Mouse (Mus musculus): ENCODE data around the gene 1700011L22Rik. TPM values are rescaled to one million over a fixed set of nuclear protein-coding genes. Genes with fewer than 3 reads are reported as not detected.

1700011L22Rik gene
- total RNA-seq, 4 experiments from 2014 or later = not detected

- no peak for DNase-seq (ENCODE audit: low spot score in 2 of 2)
These were observed 72.4 kb downstream of the 1700011L22Rik start for GRCm38 (mm10) chr8:79175991-79176390.

GRCm38 (mm10) chr8:79173606-79174005 is 74.8 kb downstream of the 1700011L22Rik start:
- DNase-seq (ENCODE audit: low spot score in 2 of 2) = no peak

- no peak for DNase-seq (ENCODE audit: low spot score in 2 of 2)
These were observed 83.1 kb downstream of the 1700011L22Rik start for GRCm38 (mm10) chr8:79165276-79165675.

GRCm38 (mm10) chr8:79164336-79164735 is 84.0 kb downstream of the 1700011L22Rik start:
- DNase-seq (ENCODE audit: low spot score in 2 of 2) = no peak

GRCm38 (mm10) chr8:79162533-79163308 is 85.6 kb downstream of the 1700011L22Rik start:
- DNase-seq (ENCODE audit: low spot score in 2 of 2) = peak; percentile 41 to 47

GRCm38 (mm10) chr8:79161172-79161778 is 87.1 kb downstream of the 1700011L22Rik start:
- no peak for DNase-seq (ENCODE audit: low spot score in 2 of 2)

Other genes starting within 250 kb of the 1700011L22Rik start
- 1 to 10 TPM; 2.8 to 4.0 (median 3.4) TPM for gene Zfp827, start 220.1 kb downstream of the 1700011L22Rik start, total RNA-seq (2022)
- 10 to 100 TPM; 14.9 to 18.5 (median 17.3) TPM for gene Mmaa, start 46.4 kb upstream of the 1700011L22Rik start, total RNA-seq (2022)
- 10 to 100 TPM in 1 of 4 experiments, 1 to 10 TPM in 3; 7.5 to 10.3 (median 8.8) TPM for gene Smad1, start 150.9 kb upstream of the 1700011L22Rik start, total RNA-seq (2022)

Data from gastrocnemius, adult 8-10 months (tissue).